Mouse (Mus musculus): ENCODE measurements at regions not wholly inside any gene's neighbourhood (a gene's known extent, or its start where the extent isn't known, plus 50 kb on each side); places are given as distances from the start of the nearest gene placed in this dataset.

- ATAC-seq, result no peak
These were observed 170.3 kb downstream of the Inhbb start for GRCm38 (mm10) chr1:119251741-119252140.

GRCm38 (mm10) chr1:119248776-119249495, 173.1 kb downstream of the Inhbb start:
- H3K4me3 ChIP-seq (ENCODE audit: low read depth, low read length), result no peak overlapping the region
- H3K4me2 ChIP-seq (ENCODE audit: low read depth), result no peak overlapping the region
- H3K4me1 ChIP-seq (ENCODE audit: insufficient read depth), result no peaks in the 10 kb centered on the region
- H3K27me3 ChIP-seq (ENCODE audit: insufficient read depth, low read length), result no peaks in the 10 kb centered on the region
- DNase-seq (no peak), ATAC-seq (no peak)
- H3K9me3 ChIP-seq (ENCODE audit: low read length), result no peaks in the 10 kb centered on the region
- no peak for TF ChIP-seq CTCF (IDR thresholded peaks at IDR 0.05; ENCODE audit: low read depth)
- H3K36me3 ChIP-seq (ENCODE audit: insufficient read depth), result no peaks in the 10 kb centered on the region
- no peak overlapping the region for H3K27ac ChIP-seq (ENCODE audit: low read depth, low read length)
- WGBS, result 82% methylated on average over 5 of the region's 5 CpGs
- no peak overlapping the region for H3K9ac ChIP-seq

More at GRCm38 (mm10) chr1:119251741-119252140, 170.3 kb downstream of the Inhbb start:
- Histone ChIP-seq H3K27ac (ENCODE audit: low read depth, low read length) (no peak overlapping the region), H3K9me3 (ENCODE audit: low read length) (no peaks in the 10 kb centered on the region), H3K4me2 (ENCODE audit: low read depth) (no peak overlapping the region), H3K4me1 (ENCODE audit: insufficient read depth) (no peaks in the 10 kb centered on the region), H3K9ac (no peak overlapping the region), H3K4me3 (ENCODE audit: low read depth, low read length) (no peak overlapping the region), H3K36me3 (ENCODE audit: insufficient read depth) (no peaks in the 10 kb centered on the region), H3K27me3 (ENCODE audit: insufficient read depth, low read length) (no peaks in the 10 kb centered on the region)
- no peak for DNase-seq
- TF ChIP-seq CTCF (IDR thresholded peaks at IDR 0.05; ENCODE audit: low read depth), result no peak
- WGBS, result 92% methylated on average over 5 of the region's 5 CpGs

- 82% methylated on average over 3 of the region's 3 CpGs for WGBS
- Histone ChIP-seq H3K9me3 (ENCODE audit: low read length) (no peaks in the 10 kb centered on the region), H3K4me2 (ENCODE audit: low read depth) (no peak overlapping the region), H3K4me3 (ENCODE audit: low read depth, low read length) (no peak overlapping the region), H3K27ac (ENCODE audit: low read depth, low read length) (no peak overlapping the region), H3K27me3 (ENCODE audit: insufficient read depth, low read length) (no peaks in the 10 kb centered on the region), H3K9ac (no peak overlapping the region), H3K36me3 (ENCODE audit: insufficient read depth) (no peaks in the 10 kb centered on the region), H3K4me1 (ENCODE audit: insufficient read depth) (no peaks in the 10 kb centered on the region)
- TF ChIP-seq CTCF (IDR thresholded peaks at IDR 0.05; ENCODE audit: low read depth), result no peak
- DNase-seq (no peak), ATAC-seq (no peak)
These were observed 174.9 kb downstream of the Inhbb start for GRCm38 (mm10) chr1:119247117-119247516.

- no peaks in the 10 kb centered on the region for H3K9me3 ChIP-seq (ENCODE audit: low read length)
- H3K4me1 ChIP-seq (ENCODE audit: insufficient read depth), result no peaks in the 10 kb centered on the region
- no peak overlapping the region for H3K27ac ChIP-seq (ENCODE audit: low read depth, low read length)
- no peak overlapping the region for H3K9ac ChIP-seq
- no peaks in the 10 kb centered on the region for H3K27me3 ChIP-seq (ENCODE audit: insufficient read depth, low read length)
- WGBS, result 55% methylated on average over 10 of the region's 10 CpGs
- H3K4me3 ChIP-seq (ENCODE audit: low read depth, low read length), result no peak overlapping the region
- H3K4me2 ChIP-seq (ENCODE audit: low read depth), result no peak overlapping the region
- DNase-seq (no peak), ATAC-seq (no peak)
- no peaks in the 10 kb centered on the region for H3K36me3 ChIP-seq (ENCODE audit: insufficient read depth)
- TF ChIP-seq CTCF (IDR thresholded peaks at IDR 0.05; ENCODE audit: low read depth), result no peak
These were observed 183.6 kb downstream of the Inhbb start for GRCm38 (mm10) chr1:119238463-119238862.

- H3K4me2 ChIP-seq (ENCODE audit: low read depth), result no peak overlapping the region
- ATAC-seq (no peak), DNase-seq (no peak)
- H3K9me3 ChIP-seq (ENCODE audit: low read length), result no peaks in the 10 kb centered on the region
- no peak overlapping the region for H3K9ac ChIP-seq
- H3K4me1 ChIP-seq (ENCODE audit: insufficient read depth), result no peaks in the 10 kb centered on the region
- no peaks in the 10 kb centered on the region for H3K36me3 ChIP-seq (ENCODE audit: insufficient read depth)
- H3K4me3 ChIP-seq (ENCODE audit: low read depth, low read length), result no peak overlapping the region
- 75% methylated on average over 3 of the region's 3 CpGs for whole genome bisulfite sequencing
- H3K27ac ChIP-seq (ENCODE audit: low read depth, low read length), result no peak overlapping the region
- no peaks in the 10 kb centered on the region for H3K27me3 ChIP-seq (ENCODE audit: insufficient read depth, low read length)
- no peak for TF ChIP-seq CTCF (IDR thresholded peaks at IDR 0.05; ENCODE audit: low read depth)
These were observed 183.4 kb upstream of the Gli2 start for GRCm38 (mm10) chr1:119236787-119237186.

- no peaks in the 10 kb centered on the region for H3K9me3 ChIP-seq (ENCODE audit: low read length)
- H3K27ac ChIP-seq (ENCODE audit: low read depth, low read length), result no peak overlapping the region
- no peak for TF ChIP-seq CTCF (IDR thresholded peaks at IDR 0.05; ENCODE audit: low read depth)
- no peak for ATAC-seq
- no peaks in the 10 kb centered on the region for H3K27me3 ChIP-seq (ENCODE audit: insufficient read depth, low read length)
- no peak for DNase-seq
- H3K4me3 ChIP-seq (ENCODE audit: low read depth, low read length), result no peak overlapping the region
- no peaks in the 10 kb centered on the region for H3K36me3 ChIP-seq (ENCODE audit: insufficient read depth)
- WGBS, result 77% methylated on average over 9 of the region's 9 CpGs
- no peak overlapping the region for H3K4me2 ChIP-seq (ENCODE audit: low read depth)
- H3K4me1 ChIP-seq (ENCODE audit: insufficient read depth), result no peaks in the 10 kb centered on the region
- H3K9ac ChIP-seq, result no peak overlapping the region
These were observed 181.0 kb upstream of the Gli2 start for GRCm38 (mm10) chr1:119234449-119234848.

GRCm38 (mm10) chr1:119226996-119227395, 173.6 kb upstream of the Gli2 start:
- ATAC-seq (no peak), DNase-seq (no peak)
- H3K4me3 ChIP-seq (ENCODE audit: low read depth, low read length), result no peak overlapping the region
- H3K27ac ChIP-seq (ENCODE audit: low read depth, low read length), result no peak overlapping the region
- no peaks in the 10 kb centered on the region for H3K4me1 ChIP-seq (ENCODE audit: insufficient read depth)
- no peak overlapping the region for H3K9ac ChIP-seq
- 79% methylated on average over 2 of the region's 2 CpGs for WGBS
- no peak for TF ChIP-seq CTCF (IDR thresholded peaks at IDR 0.05; ENCODE audit: low read depth)
- H3K9me3 ChIP-seq (ENCODE audit: low read length), result no peaks in the 10 kb centered on the region
- H3K27me3 ChIP-seq (ENCODE audit: insufficient read depth, low read length), result no peaks in the 10 kb centered on the region
- H3K4me2 ChIP-seq (ENCODE audit: low read depth), result no peak overlapping the region
- no peaks in the 10 kb centered on the region for H3K36me3 ChIP-seq (ENCODE audit: insufficient read depth)
